Mouse (Mus musculus) forebrain, embryonic 14.5 days (tissue): ENCODE measurements at regions not wholly inside any gene's neighbourhood (a gene's known extent, or its start where the extent isn't known, plus 50 kb on each side); places are given as distances from the start of the nearest gene placed in this dataset.

Experiments
- ATAC-seq: fragments of 200-750 bp; cut with Nextera tagmentation; 2 replicates; pipeline ENCODE4 v1.8.0; 2017; ENCODE audit warnings: mild to moderate bottlenecking, moderate library complexity
- DNase-seq: peaks from one replicate; pipeline ENCODE4 v3.0.0-alpha.2; 2015; ENCODE audit warnings: low spot score
- H3K27ac ChIP-seq: fragments of 300-500 bp; sonication (generic); 2 replicates; pipeline ENCODE4 v1.5.1; 2014; ENCODE audit warnings: low read depth, mild to moderate bottlenecking, control low read depth, low read length, moderate library complexity
- H3K27me3 ChIP-seq: fragments of 300-500 bp; sonication (generic); replicated peaks from 2 replicates; pipeline ENCODE4 v1.6.1; 2014; ENCODE audit warnings: low read length, control low read depth, mixed read lengths; ENCODE audit not compliant: control insufficient read depth, insufficient read depth
- H3K36me3 ChIP-seq: fragments of 300-500 bp; sonication (generic); 2 replicates; pipeline ENCODE4 v1.6.1; 2014; ENCODE audit warnings: low read length, control low read depth; ENCODE audit not compliant: control insufficient read depth, insufficient read depth
- H3K4me1 ChIP-seq: fragments of 300-500 bp; sonication (generic); 2 replicates; pipeline ENCODE4 v1.6.1; 2014; ENCODE audit warnings: antibody characterized with exemption, low read length, control low read depth; ENCODE audit not compliant: control insufficient read depth, insufficient read depth
- H3K4me2 ChIP-seq: fragments of 300-500 bp; sonication (generic); 2 replicates; pipeline ENCODE4 v1.6.1; 2014; ENCODE audit warnings: mild to moderate bottlenecking, control low read depth, low read length
- H3K4me3 ChIP-seq: fragments of 300-500 bp; sonication (generic); 2 replicates; pipeline ENCODE4 v1.5.1; 2014; ENCODE audit warnings: low read depth, low read length, control low read depth
- H3K9ac ChIP-seq: fragments of 300-500 bp; sonication (generic); 2 replicates; pipeline ENCODE4 v1.6.1; 2014; ENCODE audit warnings: mild to moderate bottlenecking, low read length, control low read depth, moderate library complexity
- H3K9me3 ChIP-seq: fragments of 300-500 bp; sonication (generic); replicated peaks from 2 replicates; pipeline ENCODE4 v1.6.1; 2016; ENCODE audit warnings: low read length, control low read depth, mixed read lengths; ENCODE audit not compliant: control insufficient read depth
- WGBS: fragments of 180-500 bp; shearing (Covaris S2); extraction: QIAGEN DNeasy Blood & Tissue Kit; methylation state at CpG from one replicate; pipeline ENCODE4 v1.1.7; 2014; 5-methylcytosine and 5-hydroxymethylcytosine counted together

GRCm38 (mm10) chr6:78526986-78527762 is 58.5 kb upstream of the Reg3g start:
- no peak overlapping the region for H3K4me2 ChIP-seq
- H3K4me3 ChIP-seq: no peak overlapping the region
- 79% methylated on average over 4 of the region's 4 CpGs for WGBS
- no peak overlapping the region for H3K27ac ChIP-seq
- DNase-seq: no peak
- H3K36me3 ChIP-seq: no peaks in the 10 kb centered on the region
- no peaks in the 10 kb centered on the region for H3K9me3 ChIP-seq
- H3K4me1 ChIP-seq: no peaks in the 10 kb centered on the region
- no peak for ATAC-seq
- H3K27me3 ChIP-seq: no peaks in the 10 kb centered on the region
- H3K9ac ChIP-seq: no peak overlapping the region
